Mouse (Mus musculus) naive thymus-derived CD4-positive, alpha-beta T cell, adult 5 months (primary cell): Measurements from ENCODE around the gene Lrrc2. TPM values are rescaled to one million over a fixed set of nuclear protein-coding genes. Genes with fewer than 3 reads are reported as not detected.

Source experiments
- polyA plus RNA-seq: library from polyadenylated mRNA; unstranded; fragments of 100-300 nt; shearing (Covaris generic); gene quantifications from one replicate; pipeline ENCODE4 v1.2.1, GENCODE M21; 2017

Gene Lrrc2
- not detected for polyA plus RNA-seq

GRCm38 (mm10) chr9:110951397-110951796, at the start of gene Lrrc2:
Gene Lrrc2 (plus strand): TSS chr9:110951545.

GRCm38 (mm10) chr9:110916786-110917185, 34.6 kb upstream of the Lrrc2 start, which contains the start of gene Fam240a:
Gene Fam240a (minus strand): TSS chr9:110916861.

GRCm38 (mm10) chr9:110945926-110946325, 5.4 kb upstream of the Lrrc2 start, which contains the start of gene Tdgf1:
Gene Tdgf1 (minus strand): TSS chr9:110946158.

GRCm38 (mm10) chr9:110990204-110990603, 38.9 kb downstream of the Lrrc2 start, which contains the start of gene Rtp3:
Gene Rtp3 (minus strand): TSS chr9:110990583.

GRCm38 (mm10) chr9:111019022-111019421, 67.7 kb downstream of the Lrrc2 start, which contains the start of gene Ltf:
Gene Ltf (plus strand): TSS chr9:111019271.

Other genes starting within 250 kb of the Lrrc2 start
- gene Myl3, start 209.7 kb upstream of the Lrrc2 start, polyA plus RNA-seq: not detected
- gene Pth1r, start 204.4 kb upstream of the Lrrc2 start, polyA plus RNA-seq: not detected
- gene Prss42, start 153.4 kb upstream of the Lrrc2 start, polyA plus RNA-seq: not detected
- not detected for gene Prss44, start 137.6 kb upstream of the Lrrc2 start, polyA plus RNA-seq
- gene Prss43, start 124.9 kb upstream of the Lrrc2 start, polyA plus RNA-seq: not detected
- not detected for gene Prss45, start 117.0 kb upstream of the Lrrc2 start, polyA plus RNA-seq
- not detected for gene Prss46, start 107.0 kb upstream of the Lrrc2 start, polyA plus RNA-seq
- gene Prss50, start 93.6 kb upstream of the Lrrc2 start, polyA plus RNA-seq: not detected
- gene Als2cl, start 71.7 kb upstream of the Lrrc2 start, polyA plus RNA-seq: 175 TPM
- gene Tmie, start 71.4 kb upstream of the Lrrc2 start, polyA plus RNA-seq: 24.9 TPM
- gene Fam240a, start 34.7 kb upstream of the Lrrc2 start, polyA plus RNA-seq: 6.4 TPM
- 2.0 TPM for gene Tdgf1, start 5.4 kb upstream of the Lrrc2 start, polyA plus RNA-seq
- gene Rtp3, start 39.0 kb downstream of the Lrrc2 start, polyA plus RNA-seq: not detected
- not detected for gene Ltf, start 67.7 kb downstream of the Lrrc2 start, polyA plus RNA-seq
- gene Ccrl2, start 106.0 kb downstream of the Lrrc2 start, polyA plus RNA-seq: 0.95 TPM
- gene Lrrfip2, start 166.0 kb downstream of the Lrrc2 start, polyA plus RNA-seq: 27.2 TPM